Mouse (Mus musculus): ENCODE measurements around the gene Apobec2.

GRCm38 (mm10) chr17:48455955-48456354, 23.2 kb upstream of the Apobec2 start:
- TF ChIP-seq EP300 (IDR thresholded peaks at IDR 0.05; ENCODE audit: low read depth) (no peak), CTCF (IDR thresholded peaks at IDR 0.05; ENCODE audit: low read depth) (no peak)
